Mouse (Mus musculus) heart, adult 2 months (tissue): Measurements from ENCODE around the gene Ptpn4. TPM values are rescaled to one million over a fixed set of nuclear protein-coding genes. Genes with fewer than 3 reads are reported as not detected.

Source experiments
- DNase-seq, 2 experiments: peaks; one replicate each; pipeline ENCODE4 v3.0.0; 2021
- H3K27ac ChIP-seq: fragments of 200-600 bp; 2 replicates; pipeline ENCODE4 v1.8.1; 2022
- H3K27me3 ChIP-seq: fragments of 200-500 bp; 2 replicates; pipeline ENCODE4 v1.6.1; 2012; ENCODE audit warnings: mild to moderate bottlenecking, low read length, inconsistent platforms, mixed read lengths; ENCODE audit not compliant: control insufficient read depth, insufficient read depth
- H3K36me3 ChIP-seq: fragments of 200-500 bp; 2 replicates; pipeline ENCODE4 v1.6.1; 2012; ENCODE audit warnings: low read length, inconsistent platforms; ENCODE audit not compliant: control insufficient read depth, insufficient read depth
- H3K4me1 ChIP-seq: fragments of 200-500 bp; 2 replicates; pipeline ENCODE4 v1.6.1; 2011; ENCODE audit warnings: low read length; ENCODE audit not compliant: control insufficient read depth, insufficient read depth
- H3K4me3 ChIP-seq: fragments of 200-600 bp; 2 replicates; pipeline ENCODE4 v1.8.1; 2022
- H3K79me2 ChIP-seq: fragments of 200-500 bp; replicated peaks from 2 replicates; pipeline ENCODE4 v1.6.1; 2012; ENCODE audit warnings: mild to moderate bottlenecking, inconsistent platforms, low read length, moderate library complexity, mixed read lengths; ENCODE audit not compliant: control insufficient read depth, insufficient read depth
- H3K9ac ChIP-seq: fragments of 200-500 bp; 2 replicates; pipeline ENCODE4 v1.6.1; 2012; ENCODE audit warnings: low read depth, mild to moderate bottlenecking, control low read depth, inconsistent platforms, low read length, mixed read lengths
- CTCF ChIP-seq: fragments of 200-600 bp; IDR thresholded peaks from 2 replicates; pipeline ENCODE4 v1.8.1; 2022; ENCODE audit warnings: antibody characterized with exemption, mild to moderate bottlenecking, moderate library complexity
- EP300 ChIP-seq: fragments of 200-500 bp; IDR thresholded peaks from 2 replicates; pipeline ENCODE4 v1.6.1; 2011; ENCODE audit warnings: low read depth, low read length, control low read depth; ENCODE audit not compliant: insufficient read depth
- POLR2A ChIP-seq: fragments of 200-500 bp; IDR thresholded peaks from 2 replicates; pipeline ENCODE4 v1.6.1; 2011; ENCODE audit warnings: mild to moderate bottlenecking, low read depth, low read length, control low read depth; ENCODE audit not compliant: insufficient read depth
- WGBS: fragments of 180-500 bp; shearing (Covaris S2); methylation state at CpG from one replicate; pipeline ENCODE4 v1.1.7; 2018; 5-methylcytosine and 5-hydroxymethylcytosine counted together
- intact Hi-C: fragments of 180-260 bp; cut with DNase I; formaldehyde crosslinking; loops from one replicate; pipeline ENCODE4 v1.15.1; 2025
- polyA plus RNA-seq: library from polyadenylated mRNA; depleted of rRNA; stranded (reverse); fragments of >200 nt; gene quantifications from 2 replicates; pipeline ENCODE4 v1.2.3, GENCODE M21; 2012
- total RNA-seq, 2 experiments: library from RNA; stranded (reverse); gene quantifications; 2 replicates each; pipeline ENCODE4 v1.2.3; 2021

Gene Ptpn4
- total and polyA plus RNA-seq, 3 experiments, result 4.8 to 33.0 (median 29.2) TPM

GRCm38 (mm10) chr1:119674984-119675383 is 162.4 kb downstream of the Ptpn4 start:
- DNase-seq, result peak in 1 of 2 experiments; percentile 26
- no peaks in the 10 kb centered on the region for H3K79me2 ChIP-seq
- peak; percentile 93 for TF ChIP-seq CTCF
- TF ChIP-seq EP300, result no peak
- H3K4me1 ChIP-seq, result no peaks in the 10 kb centered on the region
- no peak overlapping the region for H3K4me3 ChIP-seq
- 43% methylated on average over 1 of the region's 1 CpGs for WGBS
- H3K9ac ChIP-seq, result no peak overlapping the region
- intact Hi-C loops, result loop anchor here (1.0 kb wide), 2 partner anchors 127 to 217 kb away; no protein-coding TSS in a partner anchor
- H3K36me3 ChIP-seq, result no peaks in the 10 kb centered on the region
- H3K27ac ChIP-seq, result no peak overlapping the region
- H3K27me3 ChIP-seq, result no peaks in the 10 kb centered on the region

- no peak for DNase-seq
- Histone ChIP-seq H3K9ac (no peak overlapping the region), H3K79me2 (no peaks in the 10 kb centered on the region), H3K27ac (no peak overlapping the region), H3K4me3 (no peak overlapping the region), H3K27me3 (no peaks in the 10 kb centered on the region), H3K4me1 (no peaks in the 10 kb centered on the region), H3K36me3 (no peaks in the 10 kb centered on the region)
- WGBS, result 89% methylated on average over 7 of the region's 7 CpGs
- intact Hi-C loops, result no loop called here
- TF ChIP-seq CTCF (no peak), POLR2A (no peak), EP300 (no peak)
These were observed 170.5 kb downstream of the Ptpn4 start for GRCm38 (mm10) chr1:119666904-119667303.

- H3K27ac ChIP-seq, result no peak overlapping the region
- 80% methylated on average over 2 of the region's 2 CpGs for WGBS
- intact Hi-C loops, result no loop called here
These were observed 183.1 kb downstream of the Ptpn4 start for GRCm38 (mm10) chr1:119654307-119654706.

GRCm38 (mm10) chr1:119650386-119650785 is 187.0 kb downstream of the Ptpn4 start:
- WGBS, result 85% methylated on average over 5 of the region's 5 CpGs
- no peak for TF ChIP-seq POLR2A
- TF ChIP-seq EP300, result no peak
- no peak for TF ChIP-seq CTCF
- no peaks in the 10 kb centered on the region; the same call in 1 of the 2 replicates for H3K4me1 ChIP-seq
- H3K9ac ChIP-seq, result no peak overlapping the region
- H3K36me3 ChIP-seq, result no peaks in the 10 kb centered on the region
- H3K27ac ChIP-seq, result no peak overlapping the region
- intact Hi-C loops, result no loop called here
- no peaks in the 10 kb centered on the region for H3K79me2 ChIP-seq
- no peaks in the 10 kb centered on the region for H3K27me3 ChIP-seq
- H3K4me3 ChIP-seq, result no peak overlapping the region
- no peak for DNase-seq

More at GRCm38 (mm10) chr1:119654307-119654706, 183.1 kb downstream of the Ptpn4 start:
- Histone ChIP-seq H3K27me3 (no peaks in the 10 kb centered on the region), H3K9ac (no peak overlapping the region), H3K36me3 (no peaks in the 10 kb centered on the region), H3K79me2 (no peaks in the 10 kb centered on the region), H3K4me1 (no peaks in the 10 kb centered on the region; the same call in 1 of the 2 replicates), H3K4me3 (no peak overlapping the region)
- no peak for DNase-seq
- TF ChIP-seq CTCF (peak; percentile 46), POLR2A (no peak)

GRCm38 (mm10) chr1:119649627-119650026 is 187.8 kb downstream of the Ptpn4 start:
- no peaks in the 10 kb centered on the region for H3K36me3 ChIP-seq
- H3K9ac ChIP-seq, result no peak overlapping the region
- no peak for TF ChIP-seq CTCF
- TF ChIP-seq POLR2A, result no peak
- no peak for TF ChIP-seq EP300
- intact Hi-C loops, result no loop called here
- H3K4me1 ChIP-seq, result no peaks in the 10 kb centered on the region; the same call in 1 of the 2 replicates
- no peak overlapping the region for H3K4me3 ChIP-seq
- no peak for DNase-seq
- H3K79me2 ChIP-seq, result no peaks in the 10 kb centered on the region
- no peak overlapping the region for H3K27ac ChIP-seq
- WGBS, result 64% methylated on average over 2 of the region's 2 CpGs
- H3K27me3 ChIP-seq, result no peaks in the 10 kb centered on the region

- peak within 1 kb of the TSS; percentile 88 for H3K9ac ChIP-seq
- under 1% methylated on average over 85 of the region's 86 CpGs for WGBS
- no peaks in the 10 kb centered on the region for H3K27me3 ChIP-seq
- H3K79me2 ChIP-seq, result no peaks in the 10 kb centered on the region
- H3K4me3 ChIP-seq, result peak within 1 kb of the TSS; percentile 72
- TF ChIP-seq POLR2A (peak; percentile 28; the same call in 1 of the 2 replicates), EP300 (no peak)
- no peaks in the 10 kb centered on the region for H3K36me3 ChIP-seq
- peak; percentile 86 to 91 for DNase-seq
- intact Hi-C loops, result no loop called here
- no peaks in the 10 kb centered on the region; the same call in 1 of the 2 replicates for H3K4me1 ChIP-seq
- peak within 1 kb of the TSS; percentile 51 for H3K27ac ChIP-seq
These were observed 189.0 kb downstream of the Ptpn4 start, which contains the start of gene Epb41l5 for GRCm38 (mm10) chr1:119648205-119649111. Epb41l5 (minus strand) TSS chr1:119649000.
